24 mouse cellular contexts compared by ENCODE assay signal in genomic region chr16:4614639-4615038, GRCm38 (mm10). TPM values are rescaled to one million over a fixed set of nuclear protein-coding genes. Genes with fewer than 3 reads are reported as not detected.
DNase-seq lines count a peak whose midpoint lies in the region; ATAC-seq and TF ChIP-seq lines count a peak whose summit lies in the region.
"Had no signal": no experiment of that assay in that cellular context is flagged by ENCODE, and none has a peak within 500 bp of the region (broad histone marks: within the 10 kb centered on the region; RNA-seq: fewer than 3 reads in every experiment).

No protein-coding gene starts in this region.

- no peak overlapping the region for H3K4me2 ChIP-seq in forebrain, postnatal 0 days (ENCODE audit: low read depth)
- no peak overlapping the region for H3K4me2 ChIP-seq in forebrain, embryonic 14.5 days (ENCODE audit: low read length)
- H3K4me2 ChIP-seq in midbrain, embryonic 15.5 days: no peak overlapping the region
- H3K4me2 ChIP-seq in midbrain, embryonic 11.5 days: no peak overlapping the region
- H3K4me2 ChIP-seq: embryonic facial prominence, embryonic 12.5 days; heart, embryonic 15.5 days; hindbrain, embryonic 13.5 days; limb, embryonic 15.5 days; midbrain, embryonic 12.5 days had no signal

- H3K4me3 ChIP-seq in forebrain, postnatal 0 days (ENCODE audit: low read depth, low read length): no peak overlapping the region
- no peak overlapping the region for H3K4me3 ChIP-seq in forebrain, embryonic 14.5 days (ENCODE audit: low read depth, low read length)
- H3K4me3 ChIP-seq in midbrain, embryonic 15.5 days: no peak overlapping the region
- no peak overlapping the region for H3K4me3 ChIP-seq in midbrain, embryonic 11.5 days (ENCODE audit: low read depth, low read length)
- H3K4me3 ChIP-seq: embryonic facial prominence, embryonic 12.5 days; gastrocnemius, adult 2 months; heart, embryonic 15.5 days; hindbrain, embryonic 13.5 days; layer of hippocampus, adult 2 months; limb, embryonic 15.5 days; midbrain, embryonic 12.5 days had no signal

- H3K27ac ChIP-seq in forebrain, postnatal 0 days (ENCODE audit: low read depth, low read length): no peak overlapping the region
- no peak overlapping the region for H3K27ac ChIP-seq in forebrain, embryonic 14.5 days (ENCODE audit: low read depth, low read length)
- no peak overlapping the region for H3K27ac ChIP-seq in midbrain, embryonic 15.5 days
- H3K27ac ChIP-seq in midbrain, embryonic 11.5 days (ENCODE audit: low read depth, low read length): no peak overlapping the region
- H3K27ac ChIP-seq: embryonic facial prominence, embryonic 12.5 days; gastrocnemius, adult 2 months; heart, embryonic 15.5 days; hindbrain, embryonic 13.5 days; layer of hippocampus, adult 2 months; limb, embryonic 15.5 days; midbrain, embryonic 12.5 days; stomach, postnatal 0 days had no signal

- no peak overlapping the region for H3K9ac ChIP-seq in forebrain, postnatal 0 days
- no peak overlapping the region for H3K9ac ChIP-seq in forebrain, embryonic 14.5 days (ENCODE audit: low read length)
- no peak overlapping the region for H3K9ac ChIP-seq in midbrain, embryonic 15.5 days
- H3K9ac ChIP-seq in midbrain, embryonic 11.5 days (ENCODE audit: low read length): no peak overlapping the region
- H3K9ac ChIP-seq: embryonic facial prominence, embryonic 12.5 days; heart, embryonic 15.5 days; hindbrain, embryonic 13.5 days; limb, embryonic 15.5 days; midbrain, embryonic 12.5 days had no signal

- H3K9me3 ChIP-seq in forebrain, postnatal 0 days (ENCODE audit: low read length): no peaks in the 10 kb centered on the region
- H3K9me3 ChIP-seq in forebrain, embryonic 14.5 days (replicated peaks; ENCODE audit: control insufficient read depth, low read length): no peaks in the 10 kb centered on the region
- no peaks in the 10 kb centered on the region for H3K9me3 ChIP-seq in midbrain, embryonic 15.5 days
- H3K9me3 ChIP-seq in midbrain, embryonic 11.5 days (ENCODE audit: control insufficient read depth, low read length): no peaks in the 10 kb centered on the region
- H3K9me3 ChIP-seq: embryonic facial prominence, embryonic 12.5 days; heart, embryonic 15.5 days; hindbrain, embryonic 13.5 days; limb, embryonic 15.5 days; midbrain, embryonic 12.5 days had no signal

- peaks cover 59% of the 10 kb centered on the region for H3K36me3 ChIP-seq in forebrain, postnatal 0 days (ENCODE audit: insufficient read depth)
- peaks cover 81% of the 10 kb centered on the region for H3K36me3 ChIP-seq in forebrain, embryonic 14.5 days (ENCODE audit: control insufficient read depth, insufficient read depth, low read length)
- peaks cover 50% of the 10 kb centered on the region for H3K36me3 ChIP-seq in midbrain, embryonic 15.5 days (replicated peaks)
- peaks cover 20% of the 10 kb centered on the region for H3K36me3 ChIP-seq in midbrain, embryonic 11.5 days (ENCODE audit: control insufficient read depth, insufficient read depth, low read length)

- no peaks in the 10 kb centered on the region for H3K4me1 ChIP-seq in forebrain, postnatal 0 days (ENCODE audit: insufficient read depth)
- no peaks in the 10 kb centered on the region for H3K4me1 ChIP-seq in forebrain, embryonic 14.5 days (ENCODE audit: control insufficient read depth, insufficient read depth, low read length)
- no peaks in the 10 kb centered on the region for H3K4me1 ChIP-seq in midbrain, embryonic 15.5 days
- H3K4me1 ChIP-seq in midbrain, embryonic 11.5 days (ENCODE audit: control insufficient read depth, insufficient read depth, low read length): no peaks in the 10 kb centered on the region
- H3K4me1 ChIP-seq: embryonic facial prominence, embryonic 12.5 days; hindbrain, embryonic 13.5 days; limb, embryonic 15.5 days; midbrain, embryonic 12.5 days had no signal

- H3K27me3 ChIP-seq in forebrain, postnatal 0 days (ENCODE audit: insufficient read depth, low read length): no peaks in the 10 kb centered on the region
- H3K27me3 ChIP-seq in forebrain, embryonic 14.5 days (replicated peaks; ENCODE audit: control insufficient read depth, insufficient read depth, low read length): no peaks in the 10 kb centered on the region
- H3K27me3 ChIP-seq in midbrain, embryonic 15.5 days (replicated peaks): no peaks in the 10 kb centered on the region
- H3K27me3 ChIP-seq in midbrain, embryonic 11.5 days (ENCODE audit: control insufficient read depth, insufficient read depth, low read length): no peaks in the 10 kb centered on the region
- H3K27me3 ChIP-seq: embryonic facial prominence, embryonic 12.5 days; heart, embryonic 15.5 days; hindbrain, embryonic 13.5 days; limb, embryonic 15.5 days; midbrain, embryonic 12.5 days had no signal

- DNase-seq in forebrain, postnatal 0 days: no peak
- no peak for DNase-seq in forebrain, embryonic 14.5 days (ENCODE audit: low spot score)
- no peak for DNase-seq in midbrain, embryonic 11.5 days (ENCODE audit: low spot score, missing footprints)
- DNase-seq in kidney, postnatal 14 days: peak; percentile 83
- no peak for DNase-seq in frontal cortex, postnatal 36 days (ENCODE audit: low spot score in 2 of 2)
- no peak for DNase-seq in layer of hippocampus, adult 9-11 months
- DNase-seq in layer of hippocampus, adult 11-12 months (ENCODE audit: low spot score): no peak
- DNase-seq: cerebellum, adult 11 months; cerebellum, postnatal 10 days; gastrocnemius, adult 2 months; heart, postnatal 36 days; layer of hippocampus, postnatal 36 days; lung, adult 18-20 months; lung, postnatal 10 days; right cerebral cortex, postnatal 14 days; thymus, adult 2 months had no signal

- TF ChIP-seq CTCF in forebrain, postnatal 0 days (IDR thresholded peaks at IDR 0.05; ENCODE audit: low read depth): peak; percentile 6; the same call in 1 of the 2 replicates

- 91% methylated on average over 3 of the region's 3 CpGs for whole genome bisulfite sequencing in forebrain, postnatal 0 days
- 85% methylated on average over 3 of the region's 3 CpGs for WGBS in forebrain, embryonic 14.5 days
- WGBS in midbrain, embryonic 15.5 days: 93% methylated on average over 3 of the region's 3 CpGs
- 89% methylated on average over 3 of the region's 3 CpGs for WGBS in midbrain, embryonic 11.5 days

- no peak for ATAC-seq in forebrain, postnatal 0 days
- no peak for ATAC-seq in forebrain, embryonic 14.5 days
- peak; percentile 29; the same call in 1 of the 2 replicates for ATAC-seq in midbrain, embryonic 15.5 days (replicated peaks)
- no peak for ATAC-seq in midbrain, embryonic 11.5 days (ENCODE audit: low FRiP score)

RNA-seq across cellular contexts. Expression of gene Pam16, which starts 10.1 kb away (rescaled TPM):
- total RNA-seq in forebrain, postnatal 0 days (2014; rRNA removed): 52.2 and 54.5 TPM in 2 replicates
- polyA plus RNA-seq in forebrain, postnatal 0 days (2015; fragmentation: Nextera tagmentation; extraction: Ambion mirVana): 138 and 161 TPM in 2 replicates
- polyA plus RNA-seq in forebrain, embryonic 14.5 days (2014; fragmentation: Nextera tagmentation; extraction: Ambion mirVana): 160 and 192 TPM in 2 replicates
- 139 and 154 TPM in 2 replicates for polyA plus RNA-seq in midbrain, embryonic 15.5 days (2015; fragmentation: Nextera tagmentation; extraction: Ambion mirVana)
- 97.1 and 99.1 TPM in 2 replicates for polyA plus RNA-seq in midbrain, embryonic 11.5 days (2014; fragmentation: Nextera tagmentation; extraction: Ambion mirVana)

RNA-seq across cellular contexts. Expression of gene Glis2, which starts 20.1 kb away (rescaled TPM):
- total RNA-seq in forebrain, postnatal 0 days (2014; rRNA removed): 13.3 and 15.2 TPM in 2 replicates
- 7.1 and 11.6 TPM in 2 replicates for polyA plus RNA-seq in forebrain, postnatal 0 days (2015; fragmentation: Nextera tagmentation; extraction: Ambion mirVana)
- 9.0 and 10.0 TPM in 2 replicates for polyA plus RNA-seq in forebrain, embryonic 14.5 days (2014; fragmentation: Nextera tagmentation; extraction: Ambion mirVana)
- polyA plus RNA-seq in midbrain, embryonic 15.5 days (2015; fragmentation: Nextera tagmentation; extraction: Ambion mirVana): 12.3 and 17.3 TPM in 2 replicates
- 16.6 and 27.2 TPM in 2 replicates for polyA plus RNA-seq in midbrain, embryonic 11.5 days (2014; fragmentation: Nextera tagmentation; extraction: Ambion mirVana)

RNA-seq across cellular contexts. Expression of gene Vasn, which starts 25.1 kb away (rescaled TPM):
- total RNA-seq in forebrain, postnatal 0 days (2014; rRNA removed): 5.5 and 6.5 TPM in 2 replicates
- polyA plus RNA-seq in forebrain, postnatal 0 days (2015; fragmentation: Nextera tagmentation; extraction: Ambion mirVana): 3.0 and 3.6 TPM in 2 replicates
- 2.1 and 2.8 TPM in 2 replicates for polyA plus RNA-seq in forebrain, embryonic 14.5 days (2014; fragmentation: Nextera tagmentation; extraction: Ambion mirVana)
- 5.2 and 5.8 TPM in 2 replicates for polyA plus RNA-seq in midbrain, embryonic 15.5 days (2015; fragmentation: Nextera tagmentation; extraction: Ambion mirVana)
- polyA plus RNA-seq in midbrain, embryonic 11.5 days (2014; fragmentation: Nextera tagmentation; extraction: Ambion mirVana): 6.1 and 7.0 TPM in 2 replicates

RNA-seq across cellular contexts. Expression of gene Dnaja3, which starts 25.1 kb away (rescaled TPM):
- 47.2 and 51.5 TPM in 2 replicates for total RNA-seq in forebrain, postnatal 0 days (2014; rRNA removed)
- polyA plus RNA-seq in forebrain, postnatal 0 days (2015; fragmentation: Nextera tagmentation; extraction: Ambion mirVana): 37.5 and 48.6 TPM in 2 replicates
- polyA plus RNA-seq in forebrain, embryonic 14.5 days (2014; fragmentation: Nextera tagmentation; extraction: Ambion mirVana): 39.7 and 47.4 TPM in 2 replicates
- 62.1 and 65.5 TPM in 2 replicates for polyA plus RNA-seq in midbrain, embryonic 15.5 days (2015; fragmentation: Nextera tagmentation; extraction: Ambion mirVana)
- polyA plus RNA-seq in midbrain, embryonic 11.5 days (2014; fragmentation: Nextera tagmentation; extraction: Ambion mirVana): 53.4 and 57.0 TPM in 2 replicates

RNA-seq across cellular contexts. Expression of gene Tfap4, which starts 55.0 kb away (rescaled TPM):
- total RNA-seq in forebrain, postnatal 0 days (2014; rRNA removed): 9.1 and 10.2 TPM in 2 replicates
- 6.4 and 8.0 TPM in 2 replicates for polyA plus RNA-seq in forebrain, postnatal 0 days (2015; fragmentation: Nextera tagmentation; extraction: Ambion mirVana)
- 9.1 and 12.0 TPM in 2 replicates for polyA plus RNA-seq in forebrain, embryonic 14.5 days (2014; fragmentation: Nextera tagmentation; extraction: Ambion mirVana)
- polyA plus RNA-seq in midbrain, embryonic 15.5 days (2015; fragmentation: Nextera tagmentation; extraction: Ambion mirVana): 8.1 and 8.4 TPM in 2 replicates
- 18.2 and 18.9 TPM in 2 replicates for polyA plus RNA-seq in midbrain, embryonic 11.5 days (2014; fragmentation: Nextera tagmentation; extraction: Ambion mirVana)
